Mouse (Mus musculus) left cerebral cortex, adult 2 months (tissue): ENCODE measurements around the gene Fam49a. TPM values are rescaled to one million over a fixed set of nuclear protein-coding genes. Genes with fewer than 3 reads are reported as not detected.

ENCODE experiments used
- DNase-seq, 2 experiments: peaks; one replicate each; pipeline ENCODE4 v3.0.0; 2021 to 2022; ENCODE audit warnings: low spot score in 2 of 2, mixed read lengths in 1 of 2; ENCODE audit errors: extremely low spot score in 1 of 2
- H3K27ac ChIP-seq: fragments of 200-600 bp; 2 replicates; pipeline ENCODE4 v1.8.1; 2022
- H3K4me3 ChIP-seq: fragments of 200-600 bp; 2 replicates; pipeline ENCODE4 v1.8.1; 2022
- CTCF ChIP-seq: fragments of 200-600 bp; IDR thresholded peaks from 2 replicates; pipeline ENCODE4 v1.8.1; 2022; ENCODE audit warnings: antibody characterized with exemption, mild to moderate bottlenecking, moderate library complexity
- intact Hi-C: fragments of 180-260 bp; cut with DNase I; formaldehyde crosslinking; loops from one replicate; pipeline ENCODE4 v1.15.1; 2025
- total RNA-seq, 2 experiments: library from RNA; stranded (reverse); gene quantifications; 2 replicates each; pipeline ENCODE4 v1.2.3; 2021

Fam49a gene
- total RNA-seq, 2 experiments from 2014 or later = 174 to 176 TPM

DNA sequence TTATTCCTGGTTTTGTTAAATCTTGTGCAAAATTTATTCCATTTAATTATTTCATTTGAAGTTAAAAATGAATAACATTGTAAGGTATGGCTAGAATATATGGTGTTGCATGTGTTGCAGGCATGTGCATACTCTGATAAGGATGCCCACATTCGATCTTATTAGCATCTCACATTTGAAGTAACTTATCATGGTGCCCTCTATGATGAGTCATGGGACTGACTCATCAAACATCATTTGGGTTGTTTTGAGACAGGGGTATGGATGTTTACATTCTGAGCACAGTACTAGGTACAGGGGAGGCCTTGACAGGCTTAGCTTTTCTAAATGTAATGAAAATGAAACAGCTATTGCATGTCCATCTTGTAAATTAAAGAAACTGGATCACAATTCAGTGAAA, 165.3 kb downstream of the Fam49a start:
- TF ChIP-seq CTCF = no peak
- intact Hi-C loops = no loop called here
- DNase-seq = no peak
- Histone ChIP-seq H3K4me3 (no peak overlapping the region), H3K27ac (no peak overlapping the region)

DNA sequence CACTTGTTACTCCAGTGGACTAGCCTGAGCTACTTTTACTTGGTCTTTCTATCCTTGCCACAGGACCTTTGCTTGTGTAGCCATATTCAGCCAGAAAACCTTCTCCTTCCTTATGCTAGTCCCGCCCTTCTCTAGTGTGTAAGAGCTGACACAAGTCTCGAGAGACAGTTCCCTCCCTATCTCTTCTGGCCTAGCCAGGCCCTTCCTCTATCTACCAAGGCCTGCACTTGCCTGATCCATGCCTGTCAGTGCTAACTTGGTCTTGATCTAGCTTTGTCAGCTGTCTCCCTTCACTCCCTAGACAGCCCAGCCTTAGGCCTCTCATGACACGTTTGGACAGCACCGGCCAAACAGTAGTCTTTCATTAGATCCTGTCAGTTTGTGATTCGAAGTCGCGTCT, 166.9 kb downstream of the Fam49a start:
- no peak for TF ChIP-seq CTCF
- intact Hi-C loops = no loop called here
- DNase-seq = no peak

More for the DNA sequence above, 166.9 kb downstream of the Fam49a start:
- no peak overlapping the region for H3K27ac ChIP-seq
- no peak overlapping the region for H3K4me3 ChIP-seq
